Mouse (Mus musculus): ENCODE data around the gene Tsen54. TPM values are rescaled to one million over a fixed set of nuclear protein-coding genes. Genes with fewer than 3 reads are reported as not detected.

Gene Tsen54
- polyA plus RNA-seq, 1 experiment from 2014 or later: 23.0 TPM

- H3K9me3 ChIP-seq (replicated peaks): no peaks in the 10 kb centered on the region
- H3K27ac ChIP-seq (ENCODE audit: poor library complexity, severe bottlenecking): no peak overlapping the region
- 87% methylated on average over 24 of the region's 24 CpGs for WGBS
- H3K4me1 ChIP-seq (replicated peaks): peaks cover 18% of the 10 kb centered on the region
- no peak overlapping the region for H3K4me2 ChIP-seq
- peaks cover 94% of the 10 kb centered on the region for H3K36me3 ChIP-seq
- H3K27me3 ChIP-seq (replicated peaks): no peaks in the 10 kb centered on the region
- no peak overlapping the region for H3K9ac ChIP-seq
- ATAC-seq (ENCODE audit: insufficient number of reproducible peaks, low FRiP score): no peak
- no peak overlapping the region for H3K4me3 ChIP-seq
Measured at GRCm38 (mm10) chr11:115803072-115803709, 11.3 kb upstream of the Tsen54 start.

- Histone ChIP-seq H3K4me2 (no peak overlapping the region), H3K4me3 (no peak overlapping the region), H3K36me3 (peaks cover 78% of the 10 kb centered on the region), H3K9me3 (replicated peaks) (no peaks in the 10 kb centered on the region), H3K9ac (no peak overlapping the region), H3K27me3 (replicated peaks) (no peaks in the 10 kb centered on the region), H3K27ac (ENCODE audit: poor library complexity, severe bottlenecking) (no peak overlapping the region), H3K4me1 (replicated peaks) (peaks cover 37% of the 10 kb centered on the region)
- WGBS: 79% methylated on average over 7 of the region's 7 CpGs
- ATAC-seq (ENCODE audit: insufficient number of reproducible peaks, low FRiP score): no peak
Measured at GRCm38 (mm10) chr11:115805005-115805404, 9.5 kb upstream of the Tsen54 start.

GRCm38 (mm10) chr11:115806154-115806553, 8.4 kb upstream of the Tsen54 start:
- Histone ChIP-seq H3K4me2 (no peak overlapping the region), H3K9ac (no peak overlapping the region), H3K27ac (ENCODE audit: poor library complexity, severe bottlenecking) (no peak overlapping the region), H3K4me1 (replicated peaks) (peaks cover 48% of the 10 kb centered on the region), H3K9me3 (replicated peaks) (no peaks in the 10 kb centered on the region), H3K36me3 (peaks cover 77% of the 10 kb centered on the region), H3K4me3 (no peak overlapping the region), H3K27me3 (replicated peaks) (no peaks in the 10 kb centered on the region)
- ATAC-seq (ENCODE audit: insufficient number of reproducible peaks, low FRiP score): no peak
- 92% methylated on average over 10 of the region's 10 CpGs for WGBS

- no peaks in the 10 kb centered on the region for H3K27me3 ChIP-seq (replicated peaks)
- ATAC-seq (ENCODE audit: insufficient number of reproducible peaks, low FRiP score): no peak
- H3K27ac ChIP-seq (ENCODE audit: poor library complexity, severe bottlenecking): peak overlapping the region; percentile 94; the same call in 1 of the 2 replicates
- H3K9ac ChIP-seq: peak overlapping the region; percentile 44; the same call in 1 of the 2 replicates
- H3K36me3 ChIP-seq: peaks cover 75% of the 10 kb centered on the region
- H3K4me2 ChIP-seq: no peak overlapping the region
- 86% methylated on average over 6 of the region's 6 CpGs for WGBS
- H3K4me1 ChIP-seq (replicated peaks): peaks cover 60% of the 10 kb centered on the region
- no peak overlapping the region for H3K4me3 ChIP-seq
- no peaks in the 10 kb centered on the region for H3K9me3 ChIP-seq (replicated peaks)
Measured at GRCm38 (mm10) chr11:115807306-115807705, 7.2 kb upstream of the Tsen54 start.

- ATAC-seq (ENCODE audit: insufficient number of reproducible peaks, low FRiP score): no peak
- 83% methylated on average over 11 of the region's 11 CpGs for WGBS
- peak overlapping the region; percentile 86; the same call in 1 of the 2 replicates for H3K4me2 ChIP-seq
- peak overlapping the region; percentile 94 for H3K27ac ChIP-seq (ENCODE audit: poor library complexity, severe bottlenecking)
- peak overlapping the region; percentile 44; the same call in 1 of the 2 replicates for H3K9ac ChIP-seq
- H3K36me3 ChIP-seq: peaks cover 68% of the 10 kb centered on the region
- peaks cover 64% of the 10 kb centered on the region for H3K4me1 ChIP-seq (replicated peaks)
- no peak overlapping the region for H3K4me3 ChIP-seq
- H3K9me3 ChIP-seq (replicated peaks): no peaks in the 10 kb centered on the region
- no peaks in the 10 kb centered on the region for H3K27me3 ChIP-seq (replicated peaks)
Measured at GRCm38 (mm10) chr11:115807971-115808370, 6.6 kb upstream of the Tsen54 start.

- Histone ChIP-seq H3K9ac (peak overlapping the region; percentile 62), H3K4me2 (peak overlapping the region; percentile 86), H3K36me3 (peaks cover 60% of the 10 kb centered on the region), H3K27ac (ENCODE audit: poor library complexity, severe bottlenecking) (peak overlapping the region; percentile 94), H3K4me3 (peak overlapping the region; percentile 20), H3K9me3 (replicated peaks) (no peaks in the 10 kb centered on the region), H3K4me1 (replicated peaks) (peaks cover 64% of the 10 kb centered on the region), H3K27me3 (replicated peaks) (no peaks in the 10 kb centered on the region)
- ATAC-seq (ENCODE audit: insufficient number of reproducible peaks, low FRiP score): peak; percentile 19
- 27% methylated on average over 10 of the region's 10 CpGs for WGBS
Measured at GRCm38 (mm10) chr11:115808696-115809310, 5.7 kb upstream of the Tsen54 start.

- H3K4me2 ChIP-seq: peak overlapping the region; percentile 86
- 38% methylated on average over 8 of the region's 8 CpGs for whole genome bisulfite sequencing
Measured at GRCm38 (mm10) chr11:115809311-115809781, 5.2 kb upstream of the Tsen54 start.

GRCm38 (mm10) chr11:115810377-115810776, 4.1 kb upstream of the Tsen54 start:
- WGBS: 49% methylated on average over 14 of the region's 14 CpGs
- Histone ChIP-seq H3K9me3 (replicated peaks) (no peaks in the 10 kb centered on the region), H3K36me3 (peaks cover 47% of the 10 kb centered on the region), H3K4me1 (replicated peaks) (peaks cover 66% of the 10 kb centered on the region), H3K27ac (ENCODE audit: poor library complexity, severe bottlenecking) (peak overlapping the region; percentile 94), H3K4me2 (peak overlapping the region; percentile 86), H3K27me3 (replicated peaks) (no peaks in the 10 kb centered on the region), H3K4me3 (peak overlapping the region; percentile 69), H3K9ac (peak overlapping the region; percentile 96)
- no peak for ATAC-seq (ENCODE audit: insufficient number of reproducible peaks, low FRiP score)

More at GRCm38 (mm10) chr11:115809311-115809781, 5.2 kb upstream of the Tsen54 start:
- peak; percentile 9; the same call in 1 of the 2 replicates for ATAC-seq (ENCODE audit: insufficient number of reproducible peaks, low FRiP score)
- Histone ChIP-seq H3K9me3 (replicated peaks) (no peaks in the 10 kb centered on the region), H3K27ac (ENCODE audit: poor library complexity, severe bottlenecking) (peak overlapping the region; percentile 94), H3K4me3 (peak overlapping the region; percentile 69), H3K36me3 (peaks cover 57% of the 10 kb centered on the region), H3K9ac (peak overlapping the region; percentile 62), H3K27me3 (replicated peaks) (no peaks in the 10 kb centered on the region), H3K4me1 (replicated peaks) (peaks cover 64% of the 10 kb centered on the region)

- peak overlapping the region; percentile 96 for H3K9ac ChIP-seq
- ATAC-seq (ENCODE audit: insufficient number of reproducible peaks, low FRiP score): no peak
- H3K4me1 ChIP-seq (replicated peaks): peaks cover 72% of the 10 kb centered on the region
- WGBS: 68% methylated on average over 20 of the region's 20 CpGs
- H3K27ac ChIP-seq (ENCODE audit: poor library complexity, severe bottlenecking): peak overlapping the region; percentile 94; the same call in 1 of the 2 replicates
- H3K9me3 ChIP-seq (replicated peaks): no peaks in the 10 kb centered on the region
- peak overlapping the region; percentile 86 for H3K4me2 ChIP-seq
- H3K4me3 ChIP-seq: peak overlapping the region; percentile 69
- H3K36me3 ChIP-seq: peaks cover 40% of the 10 kb centered on the region
- no peaks in the 10 kb centered on the region for H3K27me3 ChIP-seq (replicated peaks)
Measured at GRCm38 (mm10) chr11:115811381-115812093, 3.0 kb upstream of the Tsen54 start.

- peaks cover 40% of the 10 kb centered on the region for H3K36me3 ChIP-seq
- H3K9me3 ChIP-seq (replicated peaks): no peaks in the 10 kb centered on the region
- H3K27me3 ChIP-seq (replicated peaks): no peaks in the 10 kb centered on the region
- peak overlapping the region; percentile 91 for H3K27ac ChIP-seq (ENCODE audit: poor library complexity, severe bottlenecking)
- H3K4me3 ChIP-seq: peak overlapping the region; percentile 69
- H3K9ac ChIP-seq: peak overlapping the region; percentile 96
- peak overlapping the region; percentile 86 for H3K4me2 ChIP-seq
- peaks cover 67% of the 10 kb centered on the region for H3K4me1 ChIP-seq (replicated peaks)
- no peak for ATAC-seq (ENCODE audit: insufficient number of reproducible peaks, low FRiP score)
- 17% methylated on average over 7 of the region's 7 CpGs for WGBS
Measured at GRCm38 (mm10) chr11:115812095-115812494, 2.4 kb upstream of the Tsen54 start.
